Mouse (Mus musculus) lung, embryonic 15.5 days (tissue): Measurements from ENCODE around the gene Lrmda. TPM values are rescaled to one million over a fixed set of nuclear protein-coding genes. Genes with fewer than 3 reads are reported as not detected.

Experiments used
- ATAC-seq: fragments of 200-750 bp; cut with Nextera tagmentation; 2 replicates; pipeline ENCODE4 v1.8.0; 2017; ENCODE audit warnings: moderate number of reproducible peaks, borderline replicate concordance; ENCODE audit not compliant: low FRiP score, low TSS enrichment; ENCODE audit errors: extremely low read depth
- H3K27ac ChIP-seq: fragments of 300-500 bp; sonication (generic); 2 replicates; pipeline ENCODE4 v1.5.1; 2015; ENCODE audit warnings: moderate library complexity, mild to moderate bottlenecking, inconsistent platforms
- H3K27me3 ChIP-seq: fragments of 300-500 bp; sonication (generic); 2 replicates; pipeline ENCODE4 v1.6.1; 2015; ENCODE audit warnings: inconsistent platforms
- H3K36me3 ChIP-seq: fragments of 300-500 bp; sonication (generic); 2 replicates; pipeline ENCODE4 v1.6.1; 2015; ENCODE audit warnings: inconsistent platforms
- H3K4me1 ChIP-seq: fragments of 300-500 bp; sonication (generic); 2 replicates; pipeline ENCODE4 v1.6.1; 2015; ENCODE audit warnings: inconsistent platforms
- H3K4me2 ChIP-seq: fragments of 300-500 bp; sonication (generic); 2 replicates; pipeline ENCODE4 v1.6.1; 2015; ENCODE audit warnings: inconsistent platforms, mild to moderate bottlenecking, moderate library complexity
- H3K4me3 ChIP-seq: fragments of 300-500 bp; sonication (generic); 2 replicates; pipeline ENCODE4 v1.5.1; 2015; ENCODE audit warnings: mild to moderate bottlenecking, inconsistent platforms
- H3K9ac ChIP-seq: fragments of 300-500 bp; sonication (generic); 2 replicates; pipeline ENCODE4 v1.6.1; 2015; ENCODE audit warnings: inconsistent platforms
- H3K9me3 ChIP-seq: fragments of 300-500 bp; sonication (generic); 2 replicates; pipeline ENCODE4 v1.6.1; 2016; ENCODE audit warnings: inconsistent platforms
- WGBS: fragments of 180-500 bp; shearing (Covaris S2); methylation state at CpG from one replicate; pipeline ENCODE4 v1.1.7; 2015; 5-methylcytosine and 5-hydroxymethylcytosine counted together
- polyA plus RNA-seq: library from polyadenylated mRNA; unstranded; fragments of >200 nt; fragmentation: Nextera tagmentation; extraction: Ambion mirVana; gene quantifications from 2 replicates; pipeline ENCODE4 v1.2.1, GENCODE M21; 2015

The Lrmda gene
- polyA plus RNA-seq, 1 experiment from 2014 or later, result 0.39 TPM

GRCm38 (mm10) chr14:22942569-22942968 lies 923.1 kb downstream of the Lrmda start:
- Histone ChIP-seq H3K9me3 (no peaks in the 10 kb centered on the region), H3K36me3 (no peaks in the 10 kb centered on the region), H3K27me3 (no peaks in the 10 kb centered on the region), H3K9ac (no peak overlapping the region), H3K4me3 (no peak overlapping the region), H3K4me1 (0 out of 2 replicates have a peak, but pooled peaks cover 3% of the 10 kb centered on the region), H3K27ac (no peak overlapping the region), H3K4me2 (no peak overlapping the region)
- 79% methylated on average over 2 of the region's 2 CpGs for WGBS
- ATAC-seq, result no peak

DNA sequence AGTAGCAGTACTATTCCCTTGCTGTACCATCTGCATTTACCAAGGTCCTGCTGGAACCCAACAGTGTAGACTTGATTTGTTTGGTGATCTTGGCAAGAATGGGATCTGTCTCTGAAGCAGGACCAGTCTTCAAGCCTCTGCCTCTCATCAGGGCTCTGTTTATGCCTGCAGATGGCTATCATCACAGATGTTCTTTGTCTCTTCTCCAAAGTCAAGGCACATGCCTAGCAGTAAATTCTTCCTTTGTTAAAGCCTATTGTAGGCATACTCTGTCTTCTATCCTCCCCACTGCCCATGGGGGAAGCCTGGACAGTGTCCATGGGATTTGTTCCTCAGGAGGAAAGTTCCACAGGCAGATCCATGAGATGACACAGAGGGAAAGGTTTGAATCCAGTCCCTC lies 930.0 kb downstream of the Lrmda start:
- ATAC-seq, result no peak
- no peak overlapping the region for H3K9ac ChIP-seq
- no peak overlapping the region for H3K4me3 ChIP-seq
- H3K4me1 ChIP-seq, result no peaks in the 10 kb centered on the region
- no peaks in the 10 kb centered on the region for H3K9me3 ChIP-seq
- H3K4me2 ChIP-seq, result no peak overlapping the region
- H3K27me3 ChIP-seq, result no peaks in the 10 kb centered on the region
- H3K27ac ChIP-seq, result no peak overlapping the region
- H3K36me3 ChIP-seq, result no peaks in the 10 kb centered on the region

DNA sequence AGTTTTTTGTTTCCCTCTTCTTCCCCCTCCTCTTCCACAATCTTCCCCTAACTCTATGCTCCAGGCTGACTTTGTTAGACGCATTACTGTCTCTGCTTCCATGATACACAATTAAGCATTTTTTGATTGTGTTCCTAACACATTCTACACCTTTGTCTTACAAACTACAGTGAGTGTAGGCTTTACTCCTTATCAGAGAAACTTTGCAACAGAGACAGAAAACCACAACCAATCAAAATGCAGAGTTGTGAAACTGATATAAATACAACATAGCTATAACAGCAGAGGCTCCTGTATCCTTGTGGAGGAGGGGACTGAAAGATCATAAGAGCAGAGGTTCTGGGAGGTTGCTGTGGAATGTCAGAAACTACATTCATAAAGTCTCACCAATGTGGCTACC lies 933.5 kb downstream of the Lrmda start:
- H3K36me3 ChIP-seq, result no peaks in the 10 kb centered on the region
- WGBS, result 71% methylated on average over 1 of the region's 1 CpGs
- no peak overlapping the region for H3K4me3 ChIP-seq
- ATAC-seq, result no peak
- H3K27ac ChIP-seq, result no peak overlapping the region
- no peak overlapping the region for H3K9ac ChIP-seq
- no peaks in the 10 kb centered on the region for H3K4me1 ChIP-seq
- H3K4me2 ChIP-seq, result no peak overlapping the region
- no peaks in the 10 kb centered on the region for H3K9me3 ChIP-seq
- H3K27me3 ChIP-seq, result no peaks in the 10 kb centered on the region

- H3K27ac ChIP-seq, result no peak overlapping the region
- no peak overlapping the region for H3K4me2 ChIP-seq
- no peaks in the 10 kb centered on the region for H3K36me3 ChIP-seq
- ATAC-seq, result no peak
- H3K4me3 ChIP-seq, result no peak overlapping the region
- 85% methylated on average over 1 of the region's 1 CpGs for WGBS
- H3K9ac ChIP-seq, result no peak overlapping the region
- no peaks in the 10 kb centered on the region for H3K4me1 ChIP-seq
- H3K9me3 ChIP-seq, result no peaks in the 10 kb centered on the region
- H3K27me3 ChIP-seq, result no peaks in the 10 kb centered on the region
These were observed 940.7 kb downstream of the Lrmda start for GRCm38 (mm10) chr14:22960166-22960565.

DNA sequence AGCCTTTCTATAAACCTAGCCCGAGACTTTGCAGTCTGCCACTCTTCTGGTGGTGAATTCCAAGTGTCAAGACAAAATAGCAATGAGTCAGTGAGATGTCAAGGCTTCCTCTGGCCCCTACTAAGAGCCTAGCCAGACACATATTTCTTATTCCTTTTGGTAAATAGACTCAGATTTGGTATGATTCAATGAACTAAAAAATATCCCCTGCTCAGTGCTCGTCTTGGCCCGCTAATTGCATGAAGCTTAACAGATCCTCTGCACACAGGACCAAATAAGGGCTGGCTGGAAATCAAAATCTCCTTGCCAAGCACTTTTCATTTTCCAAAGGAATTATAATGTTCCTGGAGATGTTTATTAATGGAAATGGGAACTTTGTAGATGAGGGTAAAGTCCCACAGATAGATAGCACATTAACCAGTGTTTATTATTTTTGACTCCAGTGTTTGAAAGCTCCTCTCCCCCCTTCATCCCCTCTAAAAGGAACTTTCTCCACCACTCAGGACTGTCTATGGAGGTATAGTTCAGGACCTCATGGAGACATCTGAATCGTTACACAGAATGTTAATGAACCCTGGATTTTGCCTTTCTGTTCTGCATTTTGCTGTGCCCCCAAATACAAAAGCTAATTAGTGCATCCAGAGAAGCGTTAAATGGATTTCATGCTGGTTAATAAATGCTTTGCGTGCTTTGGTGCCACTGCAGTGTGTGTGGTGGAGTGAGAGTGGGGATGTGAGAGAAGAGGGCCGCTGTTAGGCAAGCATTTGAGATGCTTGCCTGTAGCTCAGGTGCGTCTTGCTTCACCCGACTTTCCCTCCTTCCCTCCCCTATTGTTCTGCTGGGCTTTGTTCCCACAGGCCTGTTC lies 945.5 kb downstream of the Lrmda start:
- ATAC-seq, result no peak
- H3K27me3 ChIP-seq, result no peaks in the 10 kb centered on the region
- H3K27ac ChIP-seq, result no peak overlapping the region

DNA sequence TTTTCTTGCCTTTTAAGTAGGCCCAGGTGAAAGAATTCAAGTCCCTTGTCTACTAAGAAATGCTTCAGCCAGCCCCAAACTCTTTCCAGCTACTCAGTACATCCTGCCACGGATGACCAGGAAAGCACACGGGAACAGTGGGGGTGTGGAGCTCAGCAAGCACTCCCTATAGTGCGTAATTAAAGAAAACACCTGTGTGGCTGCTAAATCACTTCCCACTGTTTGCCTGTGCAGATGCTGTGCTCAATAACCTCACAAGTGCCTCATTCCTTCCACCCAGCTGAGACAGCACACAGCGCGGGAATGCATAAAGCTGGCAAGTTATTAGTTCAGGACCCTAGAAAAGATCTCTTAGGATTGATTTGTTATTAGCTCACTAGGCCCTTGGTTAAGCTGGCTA lies 949.2 kb downstream of the Lrmda start:
- no peak for ATAC-seq
- H3K27me3 ChIP-seq, result no peaks in the 10 kb centered on the region
- no peaks in the 10 kb centered on the region for H3K9me3 ChIP-seq
- no peak overlapping the region for H3K9ac ChIP-seq
- WGBS, result 61% methylated on average over 5 of the region's 5 CpGs
- H3K4me2 ChIP-seq, result no peak overlapping the region
- H3K27ac ChIP-seq, result no peak overlapping the region
- H3K36me3 ChIP-seq, result no peaks in the 10 kb centered on the region
- no peaks in the 10 kb centered on the region for H3K4me1 ChIP-seq
- no peak overlapping the region for H3K4me3 ChIP-seq

More for the DNA sequence above, 945.5 kb downstream of the Lrmda start:
- 71% methylated on average over 9 of the region's 9 CpGs for WGBS
- Histone ChIP-seq H3K9ac (no peak overlapping the region), H3K36me3 (no peaks in the 10 kb centered on the region), H3K4me3 (no peak overlapping the region), H3K4me1 (no peaks in the 10 kb centered on the region), H3K4me2 (no peak overlapping the region), H3K9me3 (no peaks in the 10 kb centered on the region)

- no peaks in the 10 kb centered on the region for H3K36me3 ChIP-seq
- H3K4me1 ChIP-seq, result no peaks in the 10 kb centered on the region
- ATAC-seq, result no peak
- H3K9me3 ChIP-seq, result no peaks in the 10 kb centered on the region
- no peak overlapping the region for H3K4me3 ChIP-seq
- 55% methylated on average over 2 of the region's 2 CpGs for WGBS
- H3K27ac ChIP-seq, result no peak overlapping the region
- no peak overlapping the region for H3K4me2 ChIP-seq
- H3K9ac ChIP-seq, result no peak overlapping the region
- H3K27me3 ChIP-seq, result no peaks in the 10 kb centered on the region
These were observed 967.2 kb downstream of the Lrmda start for GRCm38 (mm10) chr14:22986736-22987135.

GRCm38 (mm10) chr14:22988090-22988669 lies 968.7 kb downstream of the Lrmda start:
- ATAC-seq, result no peak
- Histone ChIP-seq H3K27ac (no peak overlapping the region), H3K4me1 (no peaks in the 10 kb centered on the region), H3K4me2 (no peak overlapping the region), H3K9ac (no peak overlapping the region), H3K4me3 (no peak overlapping the region), H3K9me3 (no peaks in the 10 kb centered on the region), H3K27me3 (no peaks in the 10 kb centered on the region), H3K36me3 (no peaks in the 10 kb centered on the region)
- 83% methylated on average over 3 of the region's 3 CpGs for WGBS

GRCm38 (mm10) chr14:22995184-22995935 lies 975.8 kb downstream of the Lrmda start:
- no peak for ATAC-seq
- no peaks in the 10 kb centered on the region for H3K9me3 ChIP-seq
- H3K27me3 ChIP-seq, result no peaks in the 10 kb centered on the region
- no peak overlapping the region for H3K27ac ChIP-seq
- H3K4me2 ChIP-seq, result no peak overlapping the region
- no peak overlapping the region for H3K9ac ChIP-seq
- 42% methylated on average over 8 of the region's 8 CpGs for WGBS
- no peaks in the 10 kb centered on the region for H3K4me1 ChIP-seq
- no peaks in the 10 kb centered on the region for H3K36me3 ChIP-seq
- H3K4me3 ChIP-seq, result no peak overlapping the region

GRCm38 (mm10) chr14:22998906-22999305 lies 979.4 kb downstream of the Lrmda start:
- Histone ChIP-seq H3K4me3 (no peak overlapping the region), H3K27ac (no peak overlapping the region), H3K27me3 (no peaks in the 10 kb centered on the region), H3K4me1 (no peaks in the 10 kb centered on the region), H3K36me3 (no peaks in the 10 kb centered on the region), H3K4me2 (no peak overlapping the region), H3K9ac (no peak overlapping the region), H3K9me3 (no peaks in the 10 kb centered on the region)
- no peak for ATAC-seq
- 82% methylated on average over 3 of the region's 3 CpGs for whole genome bisulfite sequencing

DNA sequence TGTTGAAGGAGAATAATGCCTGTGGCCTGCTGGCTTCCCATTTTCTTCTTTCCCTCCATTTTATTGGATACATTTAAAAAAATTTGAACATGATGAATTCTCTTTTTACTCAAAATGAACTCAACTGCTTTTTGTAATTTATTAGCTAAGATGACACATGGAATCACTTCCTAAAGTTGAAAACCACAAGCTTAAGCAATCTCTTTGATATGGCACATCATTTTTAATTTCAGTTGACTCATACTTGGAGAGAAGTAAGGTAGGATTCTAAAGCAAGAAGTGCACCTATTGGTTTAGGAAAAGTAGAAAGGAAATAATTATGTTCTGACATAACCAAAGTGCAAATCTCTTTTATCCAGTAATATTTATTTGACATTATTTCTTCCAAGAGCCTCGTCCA lies 992.5 kb downstream of the Lrmda start:
- no peak overlapping the region for H3K4me2 ChIP-seq
- H3K4me1 ChIP-seq, result peaks cover 17% of the 10 kb centered on the region
- no peak overlapping the region for H3K4me3 ChIP-seq
- H3K27me3 ChIP-seq, result no peaks in the 10 kb centered on the region
- H3K27ac ChIP-seq, result no peak overlapping the region
- H3K9ac ChIP-seq, result no peak overlapping the region
- 62% methylated on average over 1 of the region's 1 CpGs for WGBS
- ATAC-seq, result no peak
- H3K9me3 ChIP-seq, result no peaks in the 10 kb centered on the region
- no peaks in the 10 kb centered on the region for H3K36me3 ChIP-seq

GRCm38 (mm10) chr14:23014747-23015286 lies 995.3 kb downstream of the Lrmda start:
- Histone ChIP-seq H3K9me3 (no peaks in the 10 kb centered on the region), H3K4me1 (peaks cover 17% of the 10 kb centered on the region), H3K4me3 (no peak overlapping the region), H3K36me3 (no peaks in the 10 kb centered on the region), H3K27ac (peak overlapping the region; percentile 16), H3K9ac (no peak overlapping the region), H3K4me2 (no peak overlapping the region), H3K27me3 (no peaks in the 10 kb centered on the region)
- 34% methylated on average over 2 of the region's 2 CpGs for WGBS
- ATAC-seq, result peak; percentile 62
